Mouse (Mus musculus) midbrain, embryonic 16.5 days (tissue): ENCODE results near the gene Gm6460. TPM values are rescaled to one million over a fixed set of nuclear protein-coding genes. Genes with fewer than 3 reads are reported as not detected.
"Not testable (repeated sequence)": the region's sequence is repeated elsewhere in the genome, so short reads cannot be mapped to it uniquely, and the experiment has no call there.

ENCODE experiments used
- ATAC-seq: fragments of 200-750 bp; cut with Nextera tagmentation; 2 replicates; pipeline ENCODE4 v1.8.0; 2017; ENCODE audit warnings: moderate TSS enrichment
- H3K27ac ChIP-seq: fragments of 300-500 bp; sonication (generic); 2 replicates; pipeline ENCODE4 v1.5.1; 2014; ENCODE audit warnings: mild to moderate bottlenecking, low read length, mixed read lengths
- H3K27me3 ChIP-seq: fragments of 300-500 bp; sonication (generic); 2 replicates; pipeline ENCODE4 v1.6.1; 2014; ENCODE audit warnings: low read depth, low read length, mixed read lengths; ENCODE audit not compliant: control insufficient read depth, insufficient read depth
- H3K36me3 ChIP-seq: fragments of 300-500 bp; sonication (generic); 2 replicates; pipeline ENCODE4 v1.6.1; 2014; ENCODE audit warnings: mild to moderate bottlenecking, low read length, moderate library complexity, mixed read lengths; ENCODE audit not compliant: control insufficient read depth, insufficient read depth
- H3K4me1 ChIP-seq: fragments of 300-500 bp; sonication (generic); 2 replicates; pipeline ENCODE4 v1.6.1; 2014; ENCODE audit warnings: mild to moderate bottlenecking, low read length, mixed read lengths; ENCODE audit not compliant: control insufficient read depth, insufficient read depth
- H3K4me2 ChIP-seq: fragments of 300-500 bp; sonication (generic); 2 replicates; pipeline ENCODE4 v1.6.1; 2014; ENCODE audit warnings: mild to moderate bottlenecking, low read length, mixed read lengths
- H3K4me3 ChIP-seq: fragments of 300-500 bp; sonication (generic); 2 replicates; pipeline ENCODE4 v1.5.1; 2014; ENCODE audit warnings: low read depth, mild to moderate bottlenecking, low read length, moderate library complexity, mixed read lengths
- H3K9ac ChIP-seq: fragments of 300-500 bp; sonication (generic); 2 replicates; pipeline ENCODE4 v1.6.1; 2014; ENCODE audit warnings: low read depth, low read length, mixed read lengths
- H3K9me3 ChIP-seq: fragments of 300-500 bp; sonication (generic); replicated peaks from 2 replicates; pipeline ENCODE4 v1.6.1; 2014; ENCODE audit warnings: mild to moderate bottlenecking, low read length, mixed read lengths; ENCODE audit not compliant: control insufficient read depth, poor library complexity, severe bottlenecking
- WGBS: fragments of 180-500 bp; shearing (Covaris S2); extraction: QIAGEN DNeasy Blood & Tissue Kit; methylation state at CpG from one replicate; pipeline ENCODE4 v1.1.7; 2014; 5-methylcytosine and 5-hydroxymethylcytosine counted together
- polyA plus RNA-seq: library from polyadenylated mRNA; unstranded; fragments of >200 nt; fragmentation: Nextera tagmentation; extraction: Ambion mirVana; gene quantifications from 2 replicates; pipeline ENCODE4 v1.2.1, GENCODE M21; 2015

The Gm6460 gene
- polyA plus RNA-seq = not detected in 2 replicates

GRCm38 (mm10) chr5:11594613-11595012, at the start of gene Gm6460:
Gene Gm6460 (plus strand): TSS chr5:11594913.
- H3K9ac ChIP-seq, H3K4me1 ChIP-seq, H3K9me3 ChIP-seq, H3K36me3 ChIP-seq, H3K4me2 ChIP-seq, H3K27ac ChIP-seq, H3K27me3 ChIP-seq, ATAC-seq, H3K4me3 ChIP-seq: not testable (repeated sequence)
- WGBS = no CpG with 5 or more reads among the region's 3 CpGs

Other genes with a start within 250 kb of the Gm6460 start
- gene Gm8897, start 178.5 kb upstream of the Gm6460 start, polyA plus RNA-seq = not detected in 2 replicates
- not detected in 2 replicates for gene Gm8906, start 92.2 kb upstream of the Gm6460 start, polyA plus RNA-seq
- not detected in 2 replicates for gene Gm8922, start 87.0 kb downstream of the Gm6460 start, polyA plus RNA-seq
- gene Gm8926, start 175.6 kb downstream of the Gm6460 start, polyA plus RNA-seq = not detected in 2 replicates